Mouse (Mus musculus) retina, embryonic 14.5 days (tissue): ENCODE results near the gene Zbtb8b.
A peak's percentile ranks its signal among the peaks of the same experiment; 100 is the strongest.
"Not testable (repeated sequence)": the region's sequence is repeated elsewhere in the genome, so short reads cannot be mapped to it uniquely, and the experiment has no call there.

Experiments used
- DNase-seq: peaks from one replicate; pipeline ENCODE4 v3.0.0-alpha.2; 2015; ENCODE audit warnings: low spot score

Zbtb8b gene

GRCm38 (mm10) chr4:129440340-129441063 lies at the start of gene Zbtb8b:
Gene Zbtb8b, minus strand, starts transcription at chr4:129440853.
- peak; percentile 77 for DNase-seq

- no peak for DNase-seq
Observed at GRCm38 (mm10) chr4:129481090-129481489, 40.4 kb upstream of the Zbtb8b start.

- no peak for DNase-seq
Observed at GRCm38 (mm10) chr4:129479863-129480262, 39.2 kb upstream of the Zbtb8b start.

GRCm38 (mm10) chr4:129476047-129476446 lies 35.4 kb upstream of the Zbtb8b start:
- DNase-seq: no peak

GRCm38 (mm10) chr4:129464286-129464815 lies 23.7 kb upstream of the Zbtb8b start:
- no peak for DNase-seq

GRCm38 (mm10) chr4:129463097-129464059 lies 22.7 kb upstream of the Zbtb8b start:
- DNase-seq: no peak

- no peak for DNase-seq
Observed at GRCm38 (mm10) chr4:129462118-129462517, 21.5 kb upstream of the Zbtb8b start.

GRCm38 (mm10) chr4:129461183-129461960 lies 20.7 kb upstream of the Zbtb8b start, which contains the start of gene Bsdc1:
Gene Bsdc1, plus strand, starts transcription at chr4:129461581.
- DNase-seq: peak; percentile 100

- DNase-seq: no peak
Observed at GRCm38 (mm10) chr4:129460827-129461182, 20.2 kb upstream of the Zbtb8b start.

GRCm38 (mm10) chr4:129459726-129460125 lies 19.1 kb upstream of the Zbtb8b start:
- DNase-seq: no peak

GRCm38 (mm10) chr4:129457311-129457710 lies 16.7 kb upstream of the Zbtb8b start:
- not testable (repeated sequence) for DNase-seq

- no peak for DNase-seq
Observed at GRCm38 (mm10) chr4:129456126-129456525, 15.5 kb upstream of the Zbtb8b start.

- peak; percentile 97 for DNase-seq
Observed at GRCm38 (mm10) chr4:129455265-129455664, 14.6 kb upstream of the Zbtb8b start.

- DNase-seq: no peak
Observed at GRCm38 (mm10) chr4:129451471-129452169, 11.0 kb upstream of the Zbtb8b start.

GRCm38 (mm10) chr4:129450851-129451250 lies 10.2 kb upstream of the Zbtb8b start:
- DNase-seq: no peak

- DNase-seq: no peak
Observed at GRCm38 (mm10) chr4:129448713-129449112, 8.1 kb upstream of the Zbtb8b start.

- no peak for DNase-seq
Observed at GRCm38 (mm10) chr4:129447778-129448563, 7.3 kb upstream of the Zbtb8b start.

- DNase-seq: no peak
Observed at GRCm38 (mm10) chr4:129447360-129447759, 6.7 kb upstream of the Zbtb8b start.

GRCm38 (mm10) chr4:129441145-129441544 lies 492 bp upstream of the Zbtb8b start:
- no peak for DNase-seq

- DNase-seq: no peak
Observed at GRCm38 (mm10) chr4:129418321-129418720, 22.3 kb downstream of the Zbtb8b start.
